Mouse (Mus musculus): ENCODE results near the gene Ass1.
"Not testable (repeated sequence)": the region's sequence is repeated elsewhere in the genome, so short reads cannot be mapped to it uniquely, and the experiment has no call there.

Gene Ass1

DNA sequence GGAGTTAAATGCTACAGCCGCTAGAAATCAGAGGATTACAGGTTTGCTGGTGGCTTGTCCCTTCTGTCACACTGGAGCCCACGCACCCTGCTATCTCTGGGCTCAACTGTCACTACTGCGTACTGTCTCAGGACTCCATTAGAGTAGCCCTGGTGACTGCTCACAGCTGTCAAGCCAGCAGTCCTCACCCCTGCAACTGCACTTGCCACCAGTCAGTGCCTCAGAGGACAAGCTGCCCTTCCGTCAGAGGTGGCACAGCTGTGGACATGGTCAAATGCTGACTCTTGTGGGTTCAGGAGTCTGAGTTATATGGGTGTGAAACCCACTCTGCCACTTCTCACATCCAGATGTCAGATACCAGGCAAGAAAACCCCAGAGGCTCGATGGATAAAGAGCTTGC is 68.7 kb downstream of the Ass1 start:
- DNase-seq, result no peak

DNA sequence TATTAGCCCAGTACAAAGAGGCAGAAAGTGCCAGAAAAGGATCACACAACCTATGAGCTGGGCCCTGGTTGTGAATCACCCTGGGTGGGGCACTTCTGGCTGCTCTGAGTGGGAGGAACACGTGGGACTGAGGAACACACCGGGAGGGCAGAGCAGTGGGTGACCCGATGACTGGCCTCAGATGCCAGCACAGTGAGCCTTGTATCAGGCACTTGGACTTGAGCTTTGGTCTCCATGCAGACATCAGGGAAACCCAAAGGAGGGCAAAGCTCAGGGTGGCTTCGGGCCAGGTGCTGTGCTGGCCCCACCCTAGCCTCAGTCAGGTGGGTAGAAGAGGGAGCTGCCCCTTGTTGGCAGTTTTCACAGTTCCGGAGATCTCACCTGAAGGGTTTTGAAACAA is 71.6 kb downstream of the Ass1 start:
- no peak for DNase-seq

DNA sequence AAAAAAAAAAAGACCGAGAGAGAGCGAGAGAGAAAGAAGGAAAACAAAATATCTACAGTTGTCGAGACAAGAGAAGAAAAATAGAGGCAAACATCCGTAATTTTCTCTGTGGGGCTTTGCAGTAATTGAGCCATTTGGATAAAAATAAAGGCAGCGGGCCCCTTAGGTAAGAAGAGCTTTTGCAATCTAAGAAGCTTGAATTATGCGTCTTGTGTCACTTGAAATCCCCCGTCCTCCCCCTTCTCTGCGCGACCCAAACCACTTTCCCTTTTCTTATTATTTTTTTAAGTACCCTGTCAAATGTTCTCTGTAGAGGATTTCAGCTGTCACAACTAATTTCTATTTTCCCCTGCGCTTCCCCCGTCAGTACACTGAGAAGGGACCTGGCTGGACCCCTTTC is 77.7 kb downstream of the Ass1 start:
- DNase-seq, result no peak

DNA sequence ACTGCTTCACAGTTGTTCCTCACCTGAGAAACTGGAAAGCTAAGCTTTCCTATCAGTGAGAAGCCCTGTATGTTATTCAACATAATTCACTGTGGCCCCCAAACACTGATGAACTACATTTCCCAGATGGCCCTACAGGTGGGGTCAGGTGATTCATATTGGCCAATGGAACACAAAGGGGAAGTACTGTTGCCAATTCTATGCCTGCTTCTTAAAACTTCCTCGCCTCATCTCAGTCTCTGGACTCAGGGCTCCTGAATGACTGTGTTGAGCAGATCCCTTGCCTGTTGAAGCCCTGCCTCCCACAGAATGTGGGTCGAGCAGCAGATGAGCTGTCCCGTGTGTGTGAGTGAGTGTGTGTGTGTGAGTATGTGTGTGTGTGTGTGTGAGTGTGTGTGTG is 80.5 kb downstream of the Ass1 start:
- DNase-seq, result no peak

DNA sequence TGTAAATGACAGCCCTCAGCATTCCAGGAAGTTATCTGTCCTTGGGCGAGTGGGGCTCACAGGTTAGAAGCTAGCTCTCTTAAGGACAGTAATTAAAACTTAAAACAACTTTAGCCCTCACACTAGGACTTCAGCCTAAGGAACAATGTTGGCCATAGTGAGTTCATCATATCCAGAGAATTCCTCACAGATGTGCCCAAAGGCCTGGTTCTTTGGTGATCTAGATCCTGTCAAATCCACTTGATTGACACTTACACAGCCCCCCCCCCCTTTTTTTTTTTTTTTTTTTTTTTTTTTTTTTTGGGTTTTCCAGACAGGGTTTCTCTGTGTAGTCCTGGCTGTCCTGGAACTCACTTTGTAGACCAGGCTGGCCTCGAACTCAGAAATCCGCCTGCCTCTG is 81.3 kb downstream of the Ass1 start:
- not testable (repeated sequence) for DNase-seq

DNA sequence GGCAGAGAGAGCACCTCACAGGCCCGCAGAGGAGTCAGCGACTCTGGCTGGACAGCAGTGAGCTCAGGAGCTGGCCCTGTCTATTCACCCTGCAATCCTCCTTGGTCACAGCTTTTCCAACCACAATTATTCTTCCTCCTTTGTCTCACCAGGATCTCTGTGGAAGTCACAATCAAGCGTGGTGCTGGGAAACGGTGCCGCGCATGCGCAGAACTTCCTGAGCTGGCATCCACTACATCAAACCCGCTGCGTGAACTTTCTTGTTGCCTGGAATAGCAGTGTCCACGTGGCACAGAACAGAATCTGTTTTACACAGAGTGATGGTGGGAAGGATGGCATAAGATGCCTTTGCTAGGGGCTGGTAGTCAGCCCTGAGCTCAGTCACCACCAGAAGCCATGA is 82.0 kb downstream of the Ass1 start:
- DNase-seq, result no peak

DNA sequence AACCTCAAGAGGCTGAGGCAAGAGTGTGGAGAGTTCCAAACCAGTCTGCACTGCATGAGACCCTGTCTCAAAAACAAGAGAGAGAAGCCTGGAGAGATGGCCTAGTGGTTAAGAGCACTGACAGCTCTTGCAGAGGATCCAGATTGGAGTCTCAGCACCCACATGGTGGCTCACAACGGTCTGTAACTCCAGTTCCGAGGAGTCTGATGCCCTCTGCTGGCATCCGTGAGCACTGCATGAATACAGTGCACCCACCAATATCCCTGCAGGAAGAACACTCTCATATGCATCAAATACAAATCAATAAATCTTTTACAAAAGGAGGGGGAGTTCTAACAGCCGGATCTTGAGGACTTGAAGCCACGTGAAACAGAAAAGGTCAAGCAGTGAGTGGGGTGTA is 84.6 kb downstream of the Ass1 start:
- no peak for DNase-seq

Data from liver (tissue).